Mouse (Mus musculus) forebrain, embryonic 13.5 days (tissue): ENCODE measurements around the gene Scamp1. TPM values are rescaled to one million over a fixed set of nuclear protein-coding genes. Genes with fewer than 3 reads are reported as not detected.

ENCODE experiments used
- polyA plus RNA-seq: library from polyadenylated mRNA; unstranded; fragments of >200 nt; fragmentation: Nextera tagmentation; extraction: Ambion mirVana; gene quantifications from 2 replicates; pipeline ENCODE4 v1.2.1, GENCODE M21; 2015

The Scamp1 gene
- polyA plus RNA-seq, 1 experiment from 2014 or later: 65.2 TPM

Other genes with a start within 250 kb of the Scamp1 start
- gene Lhfpl2, start 228.1 kb downstream of the Scamp1 start, polyA plus RNA-seq: 10.1 and 12.3 TPM in 2 replicates
- 29.9 and 32.5 TPM in 2 replicates for gene Ap3b1, start 73.1 kb upstream of the Scamp1 start, polyA plus RNA-seq